Mouse (Mus musculus): Measurements from ENCODE around the gene Ccdc158. TPM values are rescaled to one million over a fixed set of nuclear protein-coding genes. Genes with fewer than 3 reads are reported as not detected.

The Ccdc158 gene
- total RNA-seq (2023) = 1 to 10 TPM in 1 of 2 experiments, under 1 TPM in 1; 0.61 to 1.6 TPM

DNA sequence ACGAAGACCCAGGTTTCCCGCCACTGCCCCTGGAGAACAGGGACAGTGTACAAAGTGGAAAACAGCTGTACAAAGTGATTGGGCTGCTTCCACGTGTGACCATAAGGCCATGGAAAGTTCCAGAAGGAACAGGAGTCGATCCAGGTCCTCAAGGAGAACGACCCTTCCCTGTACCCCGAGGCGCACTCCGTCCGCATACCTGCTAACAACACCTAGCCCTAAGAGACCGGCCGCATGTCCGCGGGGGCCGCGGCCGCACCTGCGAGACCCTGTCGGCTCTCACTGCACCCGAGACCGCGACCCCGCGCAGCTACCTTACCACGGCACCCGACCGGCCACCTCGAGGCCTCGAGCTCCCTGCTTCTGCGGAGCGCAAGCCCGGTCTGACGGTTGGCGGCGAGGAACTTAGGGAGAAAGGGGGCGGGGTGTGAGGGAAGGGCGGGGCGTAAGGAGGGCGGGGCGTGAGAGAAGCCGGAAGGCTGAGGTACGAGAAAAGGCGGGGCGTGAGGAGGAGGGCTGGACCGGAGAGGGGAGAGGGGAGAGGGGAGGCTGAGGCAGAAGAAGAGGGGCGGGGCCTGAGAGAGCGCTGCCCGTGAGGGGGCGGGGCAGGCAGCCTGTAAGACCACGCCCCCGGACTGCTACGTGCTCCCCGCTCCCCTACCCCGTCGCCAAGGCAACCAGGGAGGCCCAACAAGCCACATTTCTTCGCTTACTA lies at the start of gene Ccdc158:
Ccdc158 (minus strand) TSS at position 413 of the 715 bp plus-strand sequence.

DNA sequence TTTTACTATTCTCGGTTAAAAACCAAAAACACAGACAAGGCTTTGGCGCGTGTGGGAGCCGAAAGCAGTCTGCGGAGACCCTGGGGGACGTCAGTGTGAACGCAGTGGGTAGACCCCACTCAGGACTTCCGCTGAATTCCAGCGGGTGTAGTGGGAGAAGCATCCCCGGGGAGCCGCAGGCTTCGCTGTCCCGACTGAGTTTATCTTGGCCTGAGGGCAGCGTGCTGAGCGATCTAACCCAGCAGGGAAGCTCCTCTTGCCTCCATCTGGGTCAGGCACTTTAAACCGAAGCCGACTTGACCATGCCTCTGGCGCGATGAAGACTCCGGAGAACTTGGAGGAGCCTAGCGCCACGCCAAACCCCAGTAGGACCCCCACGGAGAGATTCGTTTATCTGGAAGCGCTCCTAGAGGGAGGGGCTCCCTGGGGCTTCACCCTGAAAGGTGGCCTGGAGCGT lies 8.3 kb upstream of the Ccdc158 start, which contains the start of gene Shroom3:
Shroom3 (plus strand) TSS at position 85 of the 457 bp plus-strand sequence.

GRCm38 (mm10) chr5:92602691-92603690 lies 72.1 kb downstream of the Ccdc158 start, which contains the start of gene Stbd1:
Stbd1 (plus strand) TSS chr5:92603041.

Other genes with a start within 250 kb of the Ccdc158 start
- gene Nup54, start 240.1 kb downstream of the Ccdc158 start, total RNA-seq (2023) = 10 to 100 TPM; 30.2 to 35.7 TPM
- 10 to 100 TPM; 79.3 to 86.0 TPM for gene Scarb2, start 168.4 kb downstream of the Ccdc158 start, total RNA-seq (2023)
- gene Fam47e, start 120.2 kb downstream of the Ccdc158 start, total RNA-seq (2023) = not detected
- gene Stbd1, start 72.2 kb downstream of the Ccdc158 start, total RNA-seq (2023) = 1 to 10 TPM; 3.0 to 4.2 TPM
- 1 to 10 TPM; 1.7 to 2.0 TPM for gene Shroom3, start 8.2 kb upstream of the Ccdc158 start, total RNA-seq (2023)